Mouse (Mus musculus): ENCODE measurements around the gene Map1lc3a. TPM values are rescaled to one million over a fixed set of nuclear protein-coding genes. Genes with fewer than 3 reads are reported as not detected.

Map1lc3a gene
- polyA plus RNA-seq (2012; rRNA removed): 253 and 641 TPM in 2 replicates

GRCm38 (mm10) chr2:155276195-155276594 lies at the start of gene Map1lc3a:
TSS of gene Map1lc3a (plus strand) at chr2:155276297.

GRCm38 (mm10) chr2:155236362-155236992 lies 39.6 kb upstream of the Map1lc3a start, which contains the start of gene Dynlrb1:
TSS of gene Dynlrb1 (plus strand) at chr2:155236533.

Other genes starting within 250 kb of the Map1lc3a start
- 15.7 and 16.9 TPM in 2 replicates for gene Ahcy, start 201.8 kb upstream of the Map1lc3a start, polyA plus RNA-seq (2012; rRNA removed)
- 1.7 and 2.1 TPM in 2 replicates for gene Itch, start 142.8 kb upstream of the Map1lc3a start, polyA plus RNA-seq (2012; rRNA removed)
- gene Dynlrb1, start 39.8 kb upstream of the Map1lc3a start, polyA plus RNA-seq (2012; rRNA removed): 84.3 and 84.5 TPM in 2 replicates
- 14.6 and 16.0 TPM in 2 replicates for gene Pigu, start 81.1 kb downstream of the Map1lc3a start, polyA plus RNA-seq (2012; rRNA removed)
- 147 and 267 TPM in 2 replicates for gene Trp53inp2, start 104.8 kb downstream of the Map1lc3a start, polyA plus RNA-seq (2012; rRNA removed)
- 2.5 and 5.7 TPM in 2 replicates for gene Ncoa6, start 197.6 kb downstream of the Map1lc3a start, polyA plus RNA-seq (2012; rRNA removed)
- 11.1 and 13.2 TPM in 2 replicates for gene Acss2, start 241.7 kb downstream of the Map1lc3a start, polyA plus RNA-seq (2012; rRNA removed)
- 9.5 and 12.7 TPM in 2 replicates for gene Ggt7, start 241.9 kb downstream of the Map1lc3a start, polyA plus RNA-seq (2012; rRNA removed)

All from stomach, adult 2 months (tissue).